Mouse (Mus musculus): Measurements from ENCODE around the gene Ms4a4d.
"Not testable (repeated sequence)": the region's sequence is repeated elsewhere in the genome, so short reads cannot be mapped to it uniquely, and the experiment has no call there.

- not testable (repeated sequence) for TF ChIP-seq CTCF (IDR thresholded peaks at IDR 0.05; ENCODE audit: low read depth, low read length); POLR2A (IDR thresholded peaks at IDR 0.05; ENCODE audit: extremely low read depth, insufficient read depth, low read length)
Measured at GRCm38 (mm10) chr19:11559560-11559959, 23.0 kb downstream of the Ms4a4d start.

Measured in liver, adult 2 months (tissue).